Mouse (Mus musculus) kidney, adult 9 months (tissue): Measurements from ENCODE around the gene Ncln.
A peak's percentile ranks its signal among the peaks of the same experiment; 100 is the strongest.

Experiments
- DNase-seq: peaks from one replicate; pipeline ENCODE4 v3.0.0; 2022

Ncln gene

DNA sequence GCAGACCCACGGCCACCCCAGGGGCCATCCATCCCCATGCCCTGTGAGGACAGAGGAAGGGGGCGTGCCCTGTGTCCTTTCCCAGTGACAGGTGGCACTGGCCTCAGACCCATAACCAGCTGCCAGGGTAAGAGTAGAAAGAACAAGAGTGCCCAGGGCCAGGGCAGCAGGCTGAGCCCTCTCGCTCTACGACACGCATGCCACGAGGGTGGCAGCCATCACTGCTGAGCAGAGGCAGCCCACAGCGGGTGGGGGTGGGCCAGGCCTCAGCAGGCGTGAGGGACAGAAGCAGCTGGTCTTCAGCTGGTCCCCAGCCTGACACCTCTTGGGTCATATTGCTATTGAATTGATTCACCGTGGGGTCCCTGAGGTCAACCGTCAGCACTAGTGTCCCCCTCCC is 9.7 kb downstream of the Ncln start:
- DNase-seq = no peak

DNA sequence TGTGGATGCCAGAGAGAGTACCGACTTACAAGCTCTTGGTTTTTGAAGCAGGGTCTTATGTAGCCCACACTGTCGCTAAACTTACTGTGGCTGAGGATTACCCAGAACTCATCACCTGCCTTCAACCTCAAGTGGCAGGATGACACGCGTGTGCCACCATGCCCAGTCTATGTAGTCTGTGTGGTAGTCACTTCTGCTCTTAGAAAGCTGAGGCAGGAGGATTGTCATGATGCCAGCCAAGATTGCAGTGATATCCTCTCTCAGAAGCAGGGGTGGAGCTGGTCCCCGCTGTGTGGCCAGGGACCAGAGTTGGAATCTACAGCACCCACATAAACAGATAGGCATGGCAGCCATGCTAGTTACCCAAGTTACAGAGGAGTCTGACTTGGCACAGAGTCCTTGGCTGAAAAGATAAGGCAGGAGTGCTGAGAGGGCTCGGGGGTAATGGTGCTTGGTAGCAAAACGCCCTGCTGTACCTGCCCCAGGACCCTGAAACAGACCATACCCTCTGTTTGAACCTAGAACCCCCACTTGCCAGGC is 10.6 kb downstream of the Ncln start:
- no peak for DNase-seq

DNA sequence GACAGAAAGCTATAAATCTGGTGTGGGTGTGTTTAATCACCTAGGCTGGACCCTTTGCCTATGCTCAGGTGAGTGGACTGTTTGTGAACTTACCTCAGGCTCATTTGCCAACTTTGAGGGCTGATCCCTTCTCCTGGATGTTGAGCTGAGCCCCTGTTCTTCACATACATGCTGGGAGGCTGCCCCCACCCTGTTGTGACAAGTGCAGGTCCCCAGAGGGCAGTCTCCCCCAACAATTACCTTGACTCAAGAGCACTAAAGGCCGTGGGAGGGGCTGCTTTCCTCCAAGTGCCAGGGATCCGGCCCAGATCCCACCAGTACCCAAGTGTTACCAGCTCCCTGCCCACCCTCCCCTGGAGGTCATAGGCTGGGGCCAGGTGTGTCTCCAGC is 11.1 kb downstream of the Ncln start:
- DNase-seq = no peak

DNA sequence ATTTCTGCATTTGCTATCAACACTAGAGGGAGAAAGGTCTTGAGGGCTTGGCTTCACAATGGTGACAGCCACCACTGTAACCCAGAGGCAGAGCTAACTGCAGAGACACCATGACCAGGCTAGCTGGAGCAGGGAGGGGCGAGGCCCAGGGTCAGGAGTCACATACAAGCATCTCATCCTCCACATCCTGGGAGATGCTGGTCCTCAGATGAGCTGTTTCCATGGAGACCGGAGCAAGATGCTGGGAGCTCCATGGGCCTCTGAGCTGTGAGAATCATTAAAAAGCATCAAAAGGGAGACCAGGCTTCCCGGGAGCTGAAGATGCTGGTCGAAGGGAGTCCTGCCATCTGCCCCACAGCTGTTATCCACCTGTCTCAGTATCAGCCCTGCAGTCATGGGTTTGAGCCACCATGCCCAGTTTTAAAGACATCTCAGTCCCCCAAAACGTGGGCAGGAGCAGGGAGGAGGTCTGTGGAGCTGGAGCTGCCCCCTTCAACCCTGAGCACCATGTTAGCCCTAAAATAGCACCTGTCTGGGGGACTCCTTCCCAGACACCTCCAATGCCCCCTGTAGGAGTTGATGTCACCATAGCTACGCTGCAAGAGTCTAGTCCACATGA is 11.6 kb downstream of the Ncln start:
- DNase-seq = no peak

DNA sequence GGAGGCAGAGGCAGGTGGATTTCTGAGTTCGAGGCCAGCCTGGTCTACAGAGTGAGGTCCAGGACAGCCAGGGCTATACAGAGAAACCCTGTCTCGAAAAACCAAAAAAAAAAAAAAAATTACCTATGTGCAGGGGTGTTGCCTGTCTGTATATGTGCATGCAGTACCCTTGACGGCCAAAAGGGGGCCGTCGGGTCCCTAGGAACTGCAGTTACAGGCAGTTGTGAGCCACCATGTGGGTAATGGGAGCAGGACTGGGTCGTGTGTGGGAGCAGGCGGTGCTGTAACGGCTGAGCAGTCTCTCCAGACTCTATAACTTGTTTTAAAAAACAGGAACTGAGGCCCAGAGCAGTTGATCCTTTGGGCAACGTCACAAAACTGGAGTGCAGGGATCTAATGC is 12.2 kb downstream of the Ncln start:
- no peak for DNase-seq

DNA sequence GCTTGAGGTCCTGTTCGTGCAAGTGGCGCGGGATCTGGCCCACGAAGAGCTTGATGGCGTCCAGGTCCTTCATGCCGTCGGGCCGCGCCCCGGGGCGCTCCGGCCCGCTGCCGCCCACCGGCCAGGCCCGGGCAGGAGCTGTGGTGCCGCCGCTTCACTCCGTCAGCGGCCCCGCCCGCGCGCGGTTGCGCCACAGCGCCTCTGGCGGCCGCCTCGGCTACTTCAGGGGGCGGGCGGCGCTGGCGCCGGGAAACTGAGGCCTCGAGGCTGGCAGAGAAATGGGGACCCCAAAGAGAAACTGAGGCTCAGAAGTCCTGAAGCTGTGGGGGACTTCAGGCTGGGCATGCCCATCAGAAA is 13.7 kb downstream of the Ncln start, which contains the start of gene Celf5:
TSS of gene Celf5 (minus strand) at position 177 of the 357 bp plus-strand sequence.
- DNase-seq = no peak

DNA sequence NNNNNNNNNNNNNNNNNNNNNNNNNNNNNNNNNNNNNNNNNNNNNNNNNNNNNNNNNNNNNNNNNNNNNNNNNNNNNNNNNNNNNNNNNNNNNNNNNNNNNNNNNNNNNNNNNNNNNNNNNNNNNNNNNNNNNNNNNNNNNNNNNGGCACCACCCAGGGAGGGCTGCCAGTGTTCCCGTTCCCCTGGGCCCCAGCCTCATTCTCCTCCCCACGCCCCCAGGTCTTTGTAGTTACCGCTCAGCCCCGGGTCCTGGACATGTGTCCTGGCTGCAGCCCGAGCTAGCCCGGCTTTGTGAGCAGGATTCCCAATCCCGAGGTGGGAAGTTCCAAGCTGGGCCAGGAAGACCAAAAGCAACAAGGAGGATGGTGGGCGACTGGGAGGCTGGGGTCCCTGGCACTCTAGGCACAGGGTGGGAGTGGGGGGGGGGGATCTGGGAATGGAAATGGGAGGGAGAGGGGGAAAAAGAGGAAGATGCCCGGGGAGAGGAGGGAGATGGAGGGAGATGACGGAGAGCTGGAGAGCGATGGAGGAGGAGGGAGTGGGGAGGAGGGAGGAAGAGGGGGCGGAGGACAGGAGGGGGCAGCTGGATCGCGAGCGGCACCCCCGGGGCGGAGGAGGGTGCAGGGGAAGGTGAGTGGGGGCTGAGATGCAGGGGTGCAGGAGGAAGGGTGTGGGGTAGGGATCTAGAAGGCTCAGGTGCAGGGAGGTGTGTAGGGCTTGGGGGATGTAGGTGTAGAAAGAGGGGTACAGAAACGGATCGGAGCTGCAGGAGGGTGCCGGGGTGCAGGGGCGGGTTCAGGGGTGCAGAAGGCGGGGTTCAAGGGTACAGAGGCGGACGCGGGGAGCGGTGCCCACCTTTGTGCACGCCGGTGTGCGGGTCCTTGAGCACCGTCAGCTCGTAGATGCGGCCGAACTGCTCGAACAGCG is 14.3 kb downstream of the Ncln start:
- DNase-seq = no peak

DNA sequence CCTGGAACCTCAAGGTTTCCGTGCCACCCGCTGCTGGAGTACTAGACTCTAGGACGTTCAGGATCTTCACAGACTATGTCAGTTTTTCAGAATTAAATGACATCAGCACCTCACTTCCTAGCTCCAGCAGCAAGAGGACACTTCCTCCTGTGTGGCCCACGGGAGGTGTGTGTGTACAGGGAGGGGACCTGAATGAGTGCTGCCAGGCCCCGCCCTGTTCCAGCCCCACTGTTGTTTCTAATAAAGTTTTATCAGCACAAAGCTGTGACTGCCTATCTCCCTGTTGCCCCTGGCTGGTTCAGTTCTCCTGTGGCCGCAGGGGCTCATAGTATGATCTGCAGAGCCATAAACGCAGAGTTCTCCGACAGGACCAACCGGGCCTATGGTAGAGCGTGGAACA is 21.7 kb downstream of the Ncln start:
- DNase-seq = no peak

DNA sequence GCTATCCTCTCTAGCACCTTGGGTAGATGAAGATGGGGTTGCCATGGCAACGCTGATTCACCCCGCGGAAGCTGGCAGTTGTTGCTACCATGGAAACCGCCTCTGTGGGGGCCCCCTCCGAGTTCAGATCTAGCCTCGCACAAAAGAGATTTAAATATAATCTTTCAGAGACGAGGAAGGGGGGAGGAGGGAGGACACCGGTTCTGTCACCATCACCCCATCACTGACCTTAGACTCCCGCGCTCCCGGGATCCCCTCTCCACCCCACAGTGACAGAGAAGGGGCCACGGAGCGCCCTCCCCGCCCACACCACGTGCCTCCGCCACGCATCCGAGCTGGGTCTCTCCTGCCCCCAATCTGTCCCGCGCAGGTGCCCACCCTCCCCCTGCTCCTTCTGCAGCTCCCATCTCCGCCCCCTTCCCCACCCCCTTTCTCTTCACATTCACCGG is 23.2 kb downstream of the Ncln start:
- DNase-seq = no peak

DNA sequence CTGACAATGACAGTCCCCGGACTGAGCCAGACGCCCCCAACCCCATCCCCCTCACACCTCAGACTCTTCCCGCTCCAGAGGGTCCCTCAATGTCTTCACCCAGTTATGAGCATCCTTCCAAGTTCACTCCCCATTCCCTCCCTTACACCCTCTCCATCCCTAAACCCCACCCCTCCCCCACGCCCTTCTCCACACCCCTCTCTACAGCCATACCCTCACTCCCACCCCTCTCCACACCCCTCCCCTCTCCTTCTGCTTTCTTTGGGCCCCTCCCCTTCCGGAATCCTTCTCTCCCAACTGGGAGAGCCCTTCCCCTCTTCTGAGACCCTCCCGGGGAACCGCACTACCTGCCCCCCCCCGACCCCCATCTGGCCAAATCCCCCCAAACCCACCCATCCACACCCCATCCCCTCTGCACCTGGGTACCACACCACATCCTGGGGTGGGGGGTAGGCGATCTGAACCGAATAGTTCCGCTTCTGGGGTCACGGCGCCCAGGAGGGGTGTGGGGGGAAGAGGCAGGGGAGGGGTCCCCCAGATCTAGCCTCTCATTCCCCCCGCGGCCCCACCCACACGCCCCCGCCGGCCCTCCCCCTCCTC is 23.7 kb downstream of the Ncln start:
- no peak for DNase-seq

DNA sequence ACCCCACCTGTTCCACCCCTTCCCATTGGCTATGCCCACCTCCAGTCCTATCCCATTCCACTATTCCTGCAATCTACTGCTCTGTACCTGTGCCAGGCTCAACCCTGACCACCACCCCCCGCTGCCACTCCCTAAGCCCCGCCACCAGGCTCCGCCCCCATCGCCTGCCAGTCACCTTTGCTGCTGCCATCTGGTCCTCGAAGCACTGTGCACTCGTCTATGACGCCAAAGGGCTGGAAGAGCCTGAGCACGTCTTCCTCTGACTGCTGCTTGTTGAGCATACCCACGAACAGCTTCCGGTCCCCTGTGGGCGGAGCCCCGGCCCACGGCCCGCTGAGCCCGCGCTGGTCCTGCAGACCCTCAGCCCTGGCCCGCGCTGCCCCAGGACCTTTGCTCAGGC is 25.7 kb downstream of the Ncln start:
- no peak for DNase-seq

DNA sequence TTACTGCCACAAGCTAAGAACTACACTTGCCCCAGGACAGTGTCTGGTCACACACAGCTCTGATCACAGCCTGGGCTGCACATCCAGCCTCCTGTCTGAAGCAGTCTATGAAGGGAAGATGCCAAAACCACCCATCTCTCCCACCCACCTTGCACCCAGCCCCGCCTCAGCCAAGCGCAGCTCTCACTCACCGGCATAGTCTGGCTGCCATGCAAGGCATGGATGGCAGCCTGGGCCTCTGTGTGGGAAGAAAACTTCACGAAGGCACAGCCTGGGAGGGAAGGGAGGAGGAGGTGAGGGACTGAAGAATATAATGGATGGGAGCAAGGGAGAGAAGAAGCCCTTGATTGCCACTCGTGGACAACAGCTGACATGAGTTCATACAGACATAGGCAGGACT is 26.9 kb downstream of the Ncln start:
- DNase-seq = no peak

DNA sequence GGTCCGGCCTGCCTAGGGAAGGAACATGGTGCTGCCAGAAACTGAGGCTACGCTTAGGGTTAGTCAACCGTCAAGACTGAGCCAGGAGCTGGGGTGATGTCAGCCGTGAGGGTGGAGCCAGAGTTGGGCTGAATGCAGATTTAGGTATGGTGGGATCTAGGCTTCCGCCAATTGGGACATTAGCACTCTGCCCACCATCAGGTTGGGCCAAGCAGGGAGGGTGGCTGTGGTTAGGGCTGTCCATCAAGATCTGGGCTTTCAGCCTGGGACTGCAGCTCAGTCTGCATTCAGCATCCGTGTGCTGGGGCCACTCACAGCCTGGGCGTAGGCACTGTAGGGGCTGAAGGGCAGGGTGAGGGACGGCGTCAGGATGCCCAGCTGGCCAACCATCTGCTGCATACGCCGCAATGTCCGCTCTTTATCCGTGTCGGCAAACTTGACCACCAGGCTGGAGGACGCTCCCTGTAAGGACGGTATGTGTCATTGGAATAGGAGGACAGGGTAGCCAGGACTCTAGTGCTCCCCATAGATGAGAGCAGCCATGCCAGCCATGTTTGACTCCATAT is 28.4 kb downstream of the Ncln start:
- no peak for DNase-seq

DNA sequence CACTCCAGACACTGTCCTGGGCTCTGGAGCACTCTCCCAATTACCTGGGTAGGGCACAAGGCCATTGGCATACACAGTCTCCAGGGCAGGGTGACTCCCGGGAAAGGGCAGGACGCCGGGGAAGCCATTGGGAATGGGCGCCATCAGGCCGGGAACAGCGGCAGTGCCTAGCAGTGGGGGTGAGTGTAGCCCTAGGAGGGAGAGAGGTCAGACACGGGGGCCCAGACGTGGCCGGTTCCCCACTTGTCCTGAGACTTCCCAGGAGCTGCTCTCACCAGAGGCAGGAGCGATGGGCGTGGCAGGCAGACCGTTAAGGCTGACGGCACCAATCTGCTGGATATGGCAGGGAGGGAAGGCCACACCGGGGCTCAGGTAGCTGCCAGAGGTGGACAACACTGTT is 29.3 kb downstream of the Ncln start:
- no peak for DNase-seq

DNA sequence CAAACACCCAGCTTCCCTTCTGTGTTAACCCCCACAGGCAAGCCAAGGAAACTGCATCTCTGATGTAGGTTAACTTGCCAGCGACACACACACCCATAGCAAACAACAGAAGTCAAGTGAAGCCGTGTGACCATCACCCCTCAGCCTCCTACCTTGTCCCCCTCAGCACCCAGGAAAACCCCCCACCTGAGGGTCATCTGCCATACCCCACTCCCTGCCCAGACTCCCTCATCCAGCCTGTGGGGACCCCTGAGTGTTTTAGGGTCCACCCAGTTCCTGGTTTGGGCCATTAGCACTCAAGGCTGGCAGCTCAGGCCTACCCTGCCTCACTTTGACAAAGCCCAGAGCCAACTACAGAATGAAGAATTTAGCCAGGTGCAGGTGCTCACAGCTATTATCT is 30.1 kb downstream of the Ncln start:
- DNase-seq = no peak

DNA sequence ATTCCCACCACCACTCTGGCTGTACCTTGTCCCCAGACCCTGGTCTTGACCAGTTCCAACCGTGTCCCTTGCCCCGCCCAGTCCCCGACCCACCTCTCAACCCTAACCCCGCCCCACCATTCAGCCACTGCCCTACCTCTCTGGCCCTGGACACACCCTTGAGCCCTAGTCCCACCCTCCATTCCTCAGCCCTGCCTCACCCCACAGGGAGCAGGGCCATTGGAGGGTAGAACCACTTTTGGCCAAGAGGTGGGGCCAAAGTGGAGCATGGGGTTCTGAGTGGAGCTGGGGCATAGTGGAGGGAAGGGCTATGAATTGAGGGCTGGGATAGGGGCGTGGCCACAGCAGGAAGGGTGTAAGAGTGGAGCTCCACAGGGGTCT is 30.9 kb downstream of the Ncln start:
- DNase-seq = no peak

DNA sequence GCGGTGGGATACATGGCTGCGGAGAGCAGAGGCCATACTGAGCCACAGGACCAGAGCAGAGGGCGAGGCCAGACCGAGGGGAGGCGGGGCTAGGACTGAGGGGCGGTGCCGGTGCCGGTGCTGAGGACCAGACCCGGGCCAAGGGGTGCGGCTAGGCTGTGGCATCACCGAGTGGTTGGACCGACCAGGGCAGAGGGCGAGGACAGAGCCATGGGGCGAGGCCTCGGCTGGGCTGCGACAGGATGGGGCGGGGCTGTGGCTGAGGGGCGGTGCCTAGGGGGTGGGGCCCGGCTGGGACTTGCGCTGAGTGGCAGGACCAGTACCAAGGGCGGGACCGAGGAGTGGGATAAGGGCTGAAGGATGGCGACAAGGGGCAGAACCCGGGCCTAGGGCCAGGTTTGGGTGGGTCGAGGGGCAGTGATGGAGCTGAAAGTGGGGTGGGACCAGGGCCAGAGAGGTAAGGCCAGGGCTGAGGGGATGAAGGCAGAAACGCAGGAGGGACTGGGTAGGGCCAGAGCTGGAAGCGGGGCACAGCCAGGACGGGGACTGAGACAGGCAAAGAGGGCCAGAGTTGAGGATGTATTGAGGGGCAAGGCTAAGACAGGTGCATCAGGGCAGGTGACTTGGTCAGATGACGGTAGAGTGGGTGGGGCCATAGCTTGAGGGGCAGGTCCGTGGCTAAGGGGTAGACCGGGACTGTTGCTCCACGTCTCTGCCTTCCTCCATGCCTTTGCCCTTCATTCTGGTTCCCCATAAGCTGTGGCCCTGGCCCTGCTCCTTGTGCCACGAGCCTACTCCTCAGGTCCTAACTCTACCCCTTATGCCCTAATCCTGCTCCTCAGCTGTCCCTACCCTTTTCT is 31.6 kb downstream of the Ncln start:
- DNase-seq = peak; percentile 30

DNA sequence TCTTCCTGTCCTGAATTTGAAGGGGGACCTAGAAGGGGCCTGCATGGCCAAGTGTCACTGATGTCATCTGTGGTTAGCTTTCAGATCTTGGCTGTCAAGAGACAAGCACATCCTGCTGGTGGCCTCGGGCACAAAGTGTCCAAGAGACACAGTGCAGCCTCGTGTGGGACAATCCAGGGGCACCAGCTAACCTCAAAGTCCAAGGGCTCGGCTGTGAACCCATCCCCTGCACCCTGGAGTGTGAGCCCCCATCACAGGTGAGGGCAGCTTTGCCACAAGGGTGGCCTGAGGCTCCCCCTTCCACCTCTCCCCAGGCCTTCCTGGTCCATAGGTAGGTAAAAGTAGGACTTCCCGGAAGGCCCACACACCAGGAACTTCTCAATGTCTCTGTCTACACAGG is 32.7 kb downstream of the Ncln start:
- DNase-seq = no peak

DNA sequence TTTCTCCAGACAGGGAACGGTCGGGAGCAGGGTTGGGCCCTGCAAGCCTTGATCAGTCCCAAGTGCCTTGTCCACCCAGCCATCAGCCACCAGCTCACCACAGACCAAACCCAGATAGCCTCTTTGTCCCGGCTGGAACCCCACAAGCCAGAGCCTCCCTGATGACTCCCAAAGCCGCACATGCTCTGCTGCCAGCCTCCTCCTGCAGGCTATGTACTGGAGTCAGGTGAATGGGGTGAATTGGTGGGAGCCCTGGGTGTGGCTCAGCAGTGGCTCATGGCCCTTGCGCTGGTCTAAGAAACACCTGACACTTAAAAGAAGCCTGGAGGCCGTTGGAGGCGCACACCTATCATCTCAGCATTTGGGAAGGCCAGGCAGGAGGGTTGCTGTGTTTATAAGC is 33.3 kb downstream of the Ncln start:
- DNase-seq = no peak

DNA sequence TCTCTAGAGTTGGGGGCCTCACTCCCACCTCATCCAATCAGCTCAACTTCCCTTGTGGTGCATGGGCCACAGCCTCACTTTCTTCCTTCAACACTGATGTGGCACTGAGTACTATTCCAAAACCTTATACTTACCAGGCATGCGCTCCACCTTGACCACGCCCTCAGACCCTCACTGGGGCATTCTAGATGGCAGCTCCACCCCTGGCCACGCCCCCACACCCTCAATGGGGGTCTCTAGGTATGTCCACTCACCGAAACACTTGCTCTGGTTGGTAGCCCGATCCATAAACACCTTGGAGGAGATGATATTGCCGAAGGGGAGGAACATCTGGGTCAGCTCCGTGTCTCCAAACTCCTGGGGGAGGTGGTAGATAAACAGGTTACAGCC is 33.8 kb downstream of the Ncln start:
- no peak for DNase-seq

DNA sequence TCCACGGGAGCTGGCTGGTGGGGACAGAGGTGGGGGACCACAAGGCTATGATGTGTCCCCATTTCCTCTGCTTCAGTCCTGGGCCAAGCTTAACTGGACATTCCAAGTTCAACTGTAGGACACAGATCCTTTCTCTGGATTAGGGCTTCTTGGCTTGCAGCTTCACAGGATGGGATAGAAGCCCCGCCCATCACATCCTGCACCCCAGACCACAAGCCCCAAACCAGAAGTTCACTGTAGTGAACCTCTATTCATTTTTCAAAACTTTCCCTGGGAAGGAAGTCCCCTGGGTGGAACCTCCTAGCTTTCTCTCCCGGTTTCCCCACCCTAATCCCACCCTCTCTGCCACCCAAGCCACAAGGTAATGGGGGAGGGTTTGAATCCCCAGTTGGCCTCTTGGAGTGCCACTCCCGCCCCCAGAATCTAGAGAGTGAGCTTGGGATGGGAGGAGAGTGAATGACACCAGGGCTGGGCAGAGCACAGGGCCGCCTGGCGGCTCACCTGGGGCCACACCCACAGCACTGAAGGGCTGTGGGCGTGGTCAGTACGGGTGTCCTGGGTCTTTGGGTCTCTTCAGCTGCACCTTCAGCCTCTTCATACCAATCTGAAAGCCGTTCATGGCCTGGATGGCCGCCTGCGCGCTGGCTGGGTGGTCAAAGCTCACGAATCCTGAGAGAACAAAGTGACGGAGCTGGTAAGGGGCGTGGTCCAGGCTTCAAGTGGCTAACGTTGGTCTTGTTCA is 34.3 kb downstream of the Ncln start:
- DNase-seq = no peak

DNA sequence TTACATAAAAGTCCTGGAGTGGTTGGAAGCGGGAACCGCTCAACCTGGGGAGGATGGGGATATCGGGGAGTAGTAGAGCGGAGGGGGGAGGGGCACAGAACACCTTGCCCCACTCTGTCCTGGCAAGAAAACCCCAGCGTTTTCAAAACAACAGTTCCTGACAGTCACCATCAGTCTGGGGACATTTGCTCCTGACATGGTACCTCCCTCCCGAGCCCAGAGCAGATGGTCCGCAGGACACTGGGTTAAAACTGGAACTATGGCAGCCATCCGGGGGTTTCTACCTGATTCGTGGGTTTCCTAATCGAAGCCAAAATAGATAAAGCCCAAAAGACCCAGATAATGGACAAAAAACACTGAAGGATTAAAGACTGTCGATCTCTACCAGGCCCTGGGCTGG is 35.2 kb downstream of the Ncln start:
- DNase-seq = no peak
